Mouse (Mus musculus) cerebellum, postnatal 10 days (tissue): ENCODE results near the gene Rbfox3.
"Not testable (repeated sequence)": the region's sequence is repeated elsewhere in the genome, so short reads cannot be mapped to it uniquely, and the experiment has no call there.

ENCODE experiments used
- DNase-seq, 2 experiments: peaks; one replicate each; pipeline ENCODE4 v3.0.0; 2021; ENCODE audit warnings: mixed read lengths in 2 of 2

Rbfox3 gene

DNA sequence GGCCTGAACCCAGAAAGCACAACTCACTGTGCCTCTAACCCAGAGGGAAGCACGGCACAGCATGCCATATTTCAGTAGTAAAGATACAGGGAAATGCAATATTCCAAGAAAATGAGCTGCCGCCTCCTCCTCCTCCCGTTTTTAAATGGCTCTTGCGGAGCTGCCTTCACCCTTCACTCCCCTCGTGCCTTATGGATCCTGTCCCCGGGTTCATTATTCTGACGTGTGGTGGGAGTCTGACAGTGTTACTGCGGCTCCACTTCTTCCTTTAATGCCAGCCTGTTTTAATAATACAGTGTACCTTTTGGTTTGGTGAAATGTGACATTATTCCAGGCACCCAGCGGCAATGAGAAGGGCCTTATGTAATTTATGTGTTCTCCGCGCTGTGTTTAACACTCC lies 97.5 kb downstream of the Rbfox3 start:
- no peak for DNase-seq

DNA sequence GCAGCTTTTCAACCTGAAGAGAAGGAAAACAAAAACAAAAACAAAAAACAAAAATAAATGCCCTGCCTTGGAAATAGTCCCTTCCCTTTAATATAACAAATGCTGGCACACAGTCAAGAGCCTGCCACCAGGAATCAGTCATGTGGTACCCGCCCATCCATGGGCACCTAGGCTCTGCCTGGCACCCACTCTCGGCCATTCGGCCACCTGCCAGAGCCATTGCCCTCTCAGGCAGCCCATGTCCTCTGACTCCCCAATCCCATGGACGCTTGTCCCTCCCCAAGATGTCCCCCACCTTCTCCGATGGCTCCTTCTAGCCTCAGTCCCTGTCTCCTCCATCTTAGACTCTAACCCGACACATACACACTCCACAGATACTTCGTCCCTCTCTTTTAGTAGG lies 100.0 kb downstream of the Rbfox3 start:
- DNase-seq, result peak; percentile 71 to 78

- DNase-seq, result no peak
These were observed 103.9 kb downstream of the Rbfox3 start for GRCm38 (mm10) chr11:118807511-118807910.

DNA sequence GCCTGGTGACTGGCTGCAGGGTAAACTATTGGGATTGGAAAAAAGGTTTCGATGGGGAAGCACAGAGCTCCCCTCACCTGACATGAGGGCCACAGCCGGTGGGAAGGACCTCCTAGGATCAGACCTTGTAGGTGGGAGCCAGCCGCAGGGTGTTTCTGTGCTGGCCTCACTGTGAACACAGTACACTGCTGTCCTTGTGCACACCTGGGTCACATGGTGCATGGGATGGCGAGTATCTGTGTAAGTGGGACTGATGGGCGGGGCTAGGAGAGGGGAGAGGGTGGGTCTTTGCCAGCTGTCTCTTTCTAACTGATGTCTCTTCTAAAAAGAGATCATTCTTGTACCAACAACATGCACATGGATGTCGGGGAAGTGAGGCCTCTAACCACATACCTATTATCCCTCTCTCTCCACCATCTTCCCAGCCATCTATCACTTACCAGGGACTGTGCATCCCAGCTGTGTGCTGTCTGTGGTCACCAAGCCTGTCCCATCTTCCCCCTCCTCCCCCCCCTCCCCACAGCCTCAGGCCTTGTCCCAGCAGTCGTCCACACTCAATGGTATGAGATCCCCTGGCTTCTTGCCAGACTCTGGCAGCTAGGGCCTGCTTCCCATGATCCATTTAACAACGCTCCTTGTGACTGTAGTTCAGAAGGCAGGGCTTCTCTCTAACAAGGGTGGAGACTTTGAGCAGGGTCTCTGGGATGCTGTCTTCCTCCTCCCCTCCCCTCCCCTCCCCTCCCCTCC lies 116.4 kb downstream of the Rbfox3 start:
- peak; percentile 81 to 84 for DNase-seq

GRCm38 (mm10) chr11:118793639-118794021 lies 117.8 kb downstream of the Rbfox3 start:
- DNase-seq, result peak; percentile 77 to 87

GRCm38 (mm10) chr11:118792916-118793638 lies 118.3 kb downstream of the Rbfox3 start:
- DNase-seq, result peak; percentile 86 to 90

- peak; percentile 71 to 79 for DNase-seq
These were observed 119.1 kb downstream of the Rbfox3 start for GRCm38 (mm10) chr11:118792163-118792915.

DNA sequence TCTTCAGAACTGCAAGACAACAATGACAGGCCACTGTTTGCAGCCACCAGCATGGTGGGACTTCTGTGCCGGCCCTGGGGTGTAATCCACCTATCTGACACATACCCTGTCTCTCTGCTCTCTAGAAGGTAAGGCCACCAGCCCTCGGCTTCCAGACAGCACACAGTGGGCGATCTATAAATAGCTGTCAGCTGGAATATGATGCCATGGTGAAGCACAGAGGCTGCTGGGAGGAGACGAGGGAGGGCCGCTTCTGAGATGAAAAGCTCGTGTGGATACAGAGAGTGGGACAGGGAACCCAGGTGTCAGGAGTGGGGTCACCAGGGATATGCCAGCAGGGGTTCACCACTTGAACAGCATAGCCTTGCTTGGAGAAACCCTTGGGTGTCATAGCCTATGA lies 120.0 kb downstream of the Rbfox3 start:
- no peak for DNase-seq

- no peak for DNase-seq
These were observed 123.3 kb downstream of the Rbfox3 start for GRCm38 (mm10) chr11:118788091-118788490.

GRCm38 (mm10) chr11:118782677-118783076 lies 128.7 kb downstream of the Rbfox3 start:
- DNase-seq, result peak; percentile 63 to 70

DNA sequence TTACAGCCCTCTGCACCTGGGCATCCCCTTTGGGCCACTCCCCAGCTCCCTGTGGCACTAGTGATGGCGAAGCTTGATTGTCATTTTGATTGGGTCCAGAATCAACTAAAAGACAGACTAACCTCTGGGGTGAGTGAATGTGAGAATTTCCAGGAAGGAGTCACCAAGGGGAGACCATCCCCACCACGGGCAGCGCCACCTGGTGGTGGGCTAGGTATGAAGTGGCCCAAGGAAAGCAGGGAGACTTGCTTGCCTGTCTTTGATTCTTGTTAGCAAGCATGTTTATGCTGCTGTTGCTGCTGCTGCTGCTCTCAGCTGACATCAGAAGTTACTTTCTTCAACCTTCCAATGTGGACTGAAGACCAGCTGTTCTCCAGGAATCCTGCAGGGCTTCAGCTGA lies 135.6 kb downstream of the Rbfox3 start:
- DNase-seq, result peak; percentile 82 to 87

DNA sequence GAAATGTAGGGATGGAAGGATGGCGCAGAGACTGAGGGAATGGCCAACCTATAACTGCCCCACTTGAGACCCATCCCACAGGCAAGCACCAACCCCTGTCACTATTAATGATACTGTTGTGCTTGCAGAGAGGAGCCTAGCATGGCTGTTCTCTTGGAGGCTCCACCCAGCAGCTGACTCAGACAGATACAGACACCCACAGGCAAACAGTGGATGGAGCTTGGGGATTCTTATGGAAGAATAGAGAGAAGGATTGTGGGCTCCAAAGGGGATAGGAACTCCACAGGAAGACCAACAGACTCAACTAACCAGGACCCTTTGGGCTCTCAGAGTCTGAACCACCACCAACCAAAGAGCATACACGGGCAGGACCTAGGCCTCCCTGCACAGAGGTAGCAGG lies 136.6 kb downstream of the Rbfox3 start:
- DNase-seq, result not testable (repeated sequence)

- DNase-seq, result peak; percentile 38 to 56
These were observed 138.3 kb downstream of the Rbfox3 start for GRCm38 (mm10) chr11:118773076-118773583.

DNA sequence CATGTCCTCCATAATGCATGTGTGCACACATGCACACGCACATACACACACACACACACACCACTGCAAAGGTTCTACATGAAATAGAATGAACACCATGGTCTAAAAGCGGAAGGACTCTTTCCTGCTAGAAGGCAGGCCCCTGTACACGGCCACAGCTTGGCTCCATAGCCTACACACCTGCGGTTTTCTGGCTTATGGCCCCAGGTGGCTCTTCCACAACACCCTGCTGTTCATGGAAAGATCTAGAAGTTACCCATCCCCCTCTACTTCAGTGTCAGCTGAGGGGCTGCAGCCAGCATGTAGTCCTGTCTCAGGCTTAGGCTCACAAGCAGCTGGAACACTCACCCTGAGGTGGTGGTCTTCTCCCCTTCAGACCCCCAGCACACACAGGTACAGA lies 140.0 kb downstream of the Rbfox3 start:
- DNase-seq, result peak; percentile 55 to 64

- peak; percentile 61 to 71 for DNase-seq
These were observed 140.6 kb downstream of the Rbfox3 start for GRCm38 (mm10) chr11:118770789-118771188.

DNA sequence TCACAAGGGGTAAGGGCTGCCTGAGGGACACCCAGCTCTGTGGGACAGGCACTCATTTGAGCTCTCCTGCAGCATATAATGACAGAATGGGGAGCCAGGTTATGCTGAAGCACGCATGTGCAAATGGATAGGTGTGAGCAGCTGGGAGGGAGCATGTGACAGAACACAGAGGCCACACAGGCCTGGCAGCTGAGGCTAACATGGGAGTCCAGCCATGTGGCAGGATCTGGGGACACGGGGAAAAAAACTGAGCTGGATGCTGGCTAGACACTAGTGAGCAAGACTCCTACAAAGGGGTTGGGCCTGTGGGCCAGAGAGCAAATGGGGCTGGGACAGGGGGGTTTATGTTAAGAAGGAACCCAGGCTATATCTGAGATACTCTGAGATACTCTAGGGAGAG lies 141.9 kb downstream of the Rbfox3 start:
- peak; percentile 72 to 74 for DNase-seq

DNA sequence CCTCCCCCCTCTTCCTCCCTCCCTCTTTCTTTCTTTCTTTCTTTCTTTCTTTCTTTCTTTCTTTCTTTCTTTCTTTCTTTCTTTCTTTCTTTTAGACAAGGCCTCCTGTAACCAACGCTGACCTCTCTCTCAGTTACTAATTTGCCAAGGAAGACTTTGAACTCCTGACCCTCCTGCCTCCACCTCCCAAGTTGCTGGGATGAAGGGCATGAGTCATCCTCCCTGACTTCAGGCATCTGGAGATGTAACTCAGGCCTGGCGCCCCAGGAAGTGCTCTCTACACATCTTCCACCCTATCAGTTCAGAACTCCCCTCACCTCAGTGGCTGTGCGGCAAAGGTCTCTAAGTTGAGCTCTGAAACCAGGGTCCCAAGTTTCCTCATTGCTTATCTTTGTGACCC lies 143.0 kb downstream of the Rbfox3 start:
- no peak for DNase-seq

DNA sequence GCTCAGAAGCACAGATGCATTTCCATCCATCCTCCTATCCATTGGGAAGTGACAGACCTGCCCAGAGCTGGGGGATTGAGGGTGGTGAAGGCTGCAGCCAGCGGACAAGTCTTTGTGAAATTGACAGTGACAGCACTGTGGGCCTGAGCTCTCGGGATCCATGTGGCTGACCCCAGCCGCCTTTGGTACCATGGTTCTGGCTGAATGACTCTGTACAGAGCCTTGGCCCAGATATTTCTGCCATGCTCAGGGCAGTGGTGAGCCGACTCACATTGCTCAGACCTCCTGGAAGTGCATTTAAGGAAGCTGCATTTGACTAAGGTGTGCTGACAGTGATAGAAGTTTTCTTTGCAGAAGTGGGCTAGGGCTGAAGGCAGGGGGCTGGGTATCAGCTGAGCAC lies 144.0 kb downstream of the Rbfox3 start:
- no peak for DNase-seq

GRCm38 (mm10) chr11:118760296-118760988 lies 151.0 kb downstream of the Rbfox3 start:
- peak; percentile 90 to 93 for DNase-seq

DNA sequence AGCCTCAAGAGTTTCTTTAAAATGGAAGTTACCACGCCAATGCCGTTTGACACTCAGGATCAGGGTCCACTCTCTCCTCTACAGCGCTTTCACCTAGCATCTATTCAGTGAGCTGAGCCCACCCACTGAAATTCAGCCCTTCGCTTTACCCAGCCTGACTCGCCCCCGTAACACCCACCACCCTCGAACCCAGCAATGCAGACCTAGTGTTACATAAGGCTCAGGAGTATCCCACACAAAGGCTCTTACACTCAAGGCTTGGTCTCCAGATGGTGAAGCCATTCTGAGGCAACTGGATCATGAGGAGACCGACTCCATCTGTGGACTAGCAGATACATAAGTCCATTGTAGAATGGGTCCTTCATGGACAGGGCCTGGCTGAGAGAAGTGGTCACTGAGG lies 152.2 kb downstream of the Rbfox3 start:
- peak in 1 of 2 experiments; percentile 50 for DNase-seq

DNA sequence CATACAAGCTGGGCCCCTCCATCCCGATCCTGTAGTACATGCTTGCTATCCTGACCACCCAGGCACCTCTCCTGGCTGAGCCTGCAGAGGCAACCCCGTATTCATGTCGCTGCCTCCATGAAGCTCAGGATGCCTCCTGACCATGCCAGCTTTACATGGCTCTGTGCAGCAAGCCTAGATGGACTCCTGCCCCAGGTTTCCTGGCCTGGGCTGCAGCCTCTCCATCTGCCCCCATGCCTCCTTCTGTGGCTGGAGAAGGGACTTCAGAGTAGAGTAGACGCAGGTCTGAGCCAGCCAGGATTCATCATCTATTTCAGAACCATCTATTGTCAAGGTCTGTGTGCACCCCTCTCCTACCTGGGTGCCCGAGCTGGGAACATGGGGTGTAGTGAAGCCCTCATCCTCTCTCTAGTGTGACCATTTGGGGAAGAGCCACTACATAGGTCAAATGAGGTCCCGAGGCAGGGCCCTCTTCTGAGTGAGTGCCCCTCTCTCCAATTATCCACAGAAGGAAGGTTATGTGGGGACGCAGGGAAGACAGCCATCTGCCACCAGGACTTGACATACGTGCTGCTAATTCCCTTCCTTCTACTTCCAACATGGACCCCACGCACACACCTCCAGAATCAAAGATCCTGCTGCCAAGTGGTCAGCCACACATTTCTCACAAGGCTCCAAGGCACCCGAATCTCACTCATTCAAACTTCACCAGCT lies 153.0 kb downstream of the Rbfox3 start:
- peak; percentile 91 to 96 for DNase-seq

DNA sequence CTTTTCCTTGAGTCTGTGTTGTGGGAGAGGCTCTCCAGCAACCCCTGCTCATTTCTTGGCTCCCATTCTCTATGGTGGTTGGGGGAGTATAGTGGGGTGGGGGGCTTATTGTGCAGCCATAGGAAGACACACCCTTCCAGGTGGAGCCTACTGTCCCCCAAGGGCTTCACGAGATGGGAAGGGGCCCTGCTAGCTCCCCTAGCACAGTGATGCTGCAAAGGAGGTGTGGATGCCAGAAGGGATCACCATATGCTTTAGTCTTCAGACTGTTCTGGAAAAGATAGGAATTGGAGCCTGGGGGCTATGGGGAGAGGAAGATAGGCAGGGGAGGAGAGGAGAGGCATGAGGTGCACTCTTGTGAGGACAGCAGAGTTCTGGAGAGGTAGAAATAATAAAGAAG lies 153.9 kb downstream of the Rbfox3 start:
- peak in 1 of 2 experiments; percentile 49 for DNase-seq
